Mouse (Mus musculus) stomach, embryonic 16.5 days (tissue): ENCODE measurements around the gene Vil1. TPM values are rescaled to one million over a fixed set of nuclear protein-coding genes. Genes with fewer than 3 reads are reported as not detected.
A peak's percentile ranks its signal among the peaks of the same experiment; 100 is the strongest.
"Not testable (repeated sequence)": the region's sequence is repeated elsewhere in the genome, so short reads cannot be mapped to it uniquely, and the experiment has no call there.

Source experiments
- ATAC-seq: fragments of 200-750 bp; cut with Nextera tagmentation; 2 replicates; pipeline ENCODE4 v1.8.0; 2017; ENCODE audit warnings: moderate number of reproducible peaks, moderate TSS enrichment; ENCODE audit not compliant: insufficient read depth, low FRiP score
- H3K27ac ChIP-seq: fragments of 300-500 bp; sonication (generic); 2 replicates; pipeline ENCODE4 v1.5.1; 2014; ENCODE audit warnings: low read length
- H3K27me3 ChIP-seq: fragments of 300-500 bp; sonication (generic); 2 replicates; pipeline ENCODE4 v1.6.1; 2014; ENCODE audit warnings: low read length, control low read depth, mixed read lengths; ENCODE audit not compliant: control insufficient read depth, insufficient read depth
- H3K36me3 ChIP-seq: fragments of 300-500 bp; sonication (generic); 2 replicates; pipeline ENCODE4 v1.6.1; 2014; ENCODE audit warnings: low read length; ENCODE audit not compliant: control insufficient read depth, insufficient read depth
- H3K4me1 ChIP-seq: fragments of 300-500 bp; sonication (generic); 2 replicates; pipeline ENCODE4 v1.6.1; 2014; ENCODE audit warnings: low read length, control low read depth, mixed read lengths; ENCODE audit not compliant: control insufficient read depth, insufficient read depth
- H3K4me2 ChIP-seq: fragments of 300-500 bp; sonication (generic); 2 replicates; pipeline ENCODE4 v1.6.1; 2014; ENCODE audit warnings: low read depth, low read length, mixed read lengths
- H3K4me3 ChIP-seq: fragments of 300-500 bp; sonication (generic); replicated peaks from 2 replicates; pipeline ENCODE4 v1.5.1; 2014; ENCODE audit warnings: mild to moderate bottlenecking, low read length
- H3K9ac ChIP-seq: fragments of 300-500 bp; sonication (generic); 2 replicates; pipeline ENCODE4 v1.6.1; 2014; ENCODE audit warnings: low read length
- H3K9me3 ChIP-seq: fragments of 300-500 bp; sonication (generic); replicated peaks from 2 replicates; pipeline ENCODE4 v1.6.1; 2016; ENCODE audit warnings: low read length, control low read depth; ENCODE audit not compliant: control insufficient read depth
- WGBS: fragments of 180-500 bp; shearing (Covaris S2); extraction: QIAGEN DNeasy Blood & Tissue Kit; methylation state at CpG from one replicate; pipeline ENCODE4 v1.1.7; 2014; 5-methylcytosine and 5-hydroxymethylcytosine counted together
- polyA plus RNA-seq: library from polyadenylated mRNA; unstranded; fragments of >200 nt; fragmentation: Nextera tagmentation; extraction: Ambion mirVana; gene quantifications from 2 replicates; pipeline ENCODE4 v1.2.1, GENCODE M21; 2015

Vil1 gene
- polyA plus RNA-seq, 1 experiment from 2014 or later = 29.1 TPM

GRCm38 (mm10) chr1:74396456-74397222, 12.5 kb upstream of the Vil1 start:
- WGBS = 6% methylated on average over 11 of the region's 12 CpGs
- not testable (repeated sequence) for ATAC-seq

GRCm38 (mm10) chr1:74397268-74397918, 11.8 kb upstream of the Vil1 start:
- Histone ChIP-seq H3K4me2 (peak overlapping the region; percentile 94), H3K27me3 (no peaks in the 10 kb centered on the region), H3K4me3 (peak overlapping the region; percentile 48), H3K36me3 (peaks cover 14% of the 10 kb centered on the region), H3K9ac (peak overlapping the region; percentile 77), H3K4me1 (peaks cover 22% of the 10 kb centered on the region), H3K27ac (peak overlapping the region; percentile 95), H3K9me3 (no peaks in the 10 kb centered on the region)
- WGBS = under 1% methylated on average over 41 of the region's 41 CpGs
- peak; percentile 93 for ATAC-seq

More at GRCm38 (mm10) chr1:74396456-74397222, 12.5 kb upstream of the Vil1 start:
- Histone ChIP-seq H3K4me1 (peaks cover 22% of the 10 kb centered on the region), H3K36me3 (peaks cover 14% of the 10 kb centered on the region), H3K9ac (peak overlapping the region; percentile 54), H3K27ac (peak overlapping the region; percentile 95), H3K4me3 (peak overlapping the region; percentile 48), H3K4me2 (peak overlapping the region; percentile 94)
- not testable (repeated sequence) for H3K27me3 ChIP-seq, H3K9me3 ChIP-seq

- H3K9ac ChIP-seq = peak overlapping the region; percentile 77
Observed at GRCm38 (mm10) chr1:74397919-74398451, 11.2 kb upstream of the Vil1 start.

GRCm38 (mm10) chr1:74400531-74400930, 8.6 kb upstream of the Vil1 start:
- no peak for ATAC-seq
- no peaks in the 10 kb centered on the region for H3K27me3 ChIP-seq
- H3K4me2 ChIP-seq = no peak overlapping the region
- H3K9ac ChIP-seq = no peak overlapping the region
- WGBS = 74% methylated on average over 3 of the region's 3 CpGs
- H3K9me3 ChIP-seq = no peaks in the 10 kb centered on the region
- H3K36me3 ChIP-seq = no peaks in the 10 kb centered on the region
- H3K4me3 ChIP-seq = no peak overlapping the region
- peaks cover 4% of the 10 kb centered on the region; the same call in 1 of the 2 replicates for H3K4me1 ChIP-seq
- no peak overlapping the region for H3K27ac ChIP-seq

More at GRCm38 (mm10) chr1:74397919-74398451, 11.2 kb upstream of the Vil1 start:
- Histone ChIP-seq H3K9me3 (no peaks in the 10 kb centered on the region), H3K4me2 (peak overlapping the region; percentile 94), H3K4me3 (peak overlapping the region; percentile 48), H3K27me3 (no peaks in the 10 kb centered on the region), H3K27ac (peak overlapping the region; percentile 95), H3K4me1 (peaks cover 18% of the 10 kb centered on the region), H3K36me3 (peaks cover 14% of the 10 kb centered on the region)
- 5% methylated on average over 11 of the region's 11 CpGs for WGBS
- no peak; the same call in 1 of the 2 replicates for ATAC-seq

DNA sequence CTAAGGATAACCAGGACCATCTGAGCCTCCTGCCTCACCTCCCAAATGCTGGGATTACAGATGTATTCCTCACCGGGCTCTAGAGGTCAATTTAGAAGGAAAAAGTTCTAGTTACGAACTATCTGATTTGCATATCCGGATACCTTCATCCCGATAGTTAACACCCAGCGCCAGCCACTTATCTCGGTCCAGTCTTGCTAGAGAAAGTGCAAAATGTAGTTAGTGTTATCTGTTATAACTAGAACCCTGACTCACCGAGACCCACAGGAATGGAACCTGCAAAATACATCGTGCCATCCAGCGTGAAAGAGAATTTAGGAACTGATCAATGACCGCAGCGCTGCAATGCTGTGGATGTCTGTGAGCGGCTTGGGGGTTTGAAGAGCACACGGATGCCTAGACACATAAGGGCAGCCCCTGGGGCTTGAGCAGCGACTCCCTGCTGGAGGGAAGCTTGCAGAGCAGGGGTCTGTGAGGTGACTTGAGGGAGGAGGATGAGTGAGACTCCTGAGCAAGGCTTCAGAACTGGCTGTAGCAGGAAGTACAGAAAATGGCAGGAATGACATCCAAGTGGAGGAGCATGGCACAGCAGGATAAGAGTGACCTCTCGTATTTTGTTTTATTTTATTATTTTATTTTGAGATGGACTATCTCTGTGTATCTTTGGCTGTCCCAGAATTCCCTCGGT, 8.0 kb upstream of the Vil1 start:
- H3K4me3 ChIP-seq = no peak overlapping the region
- no peaks in the 10 kb centered on the region for H3K36me3 ChIP-seq
- H3K4me2 ChIP-seq = no peak overlapping the region
- no peak overlapping the region for H3K27ac ChIP-seq
- WGBS = 48% methylated on average over 16 of the region's 16 CpGs
- H3K27me3 ChIP-seq = no peaks in the 10 kb centered on the region
- H3K4me1 ChIP-seq = peaks cover 4% of the 10 kb centered on the region; the same call in 1 of the 2 replicates
- ATAC-seq = no peak
- no peak overlapping the region for H3K9ac ChIP-seq
- H3K9me3 ChIP-seq = no peaks in the 10 kb centered on the region

GRCm38 (mm10) chr1:74404206-74404605, 5.0 kb upstream of the Vil1 start:
- WGBS = 80% methylated on average over 4 of the region's 4 CpGs
- no peak for ATAC-seq

GRCm38 (mm10) chr1:74411753-74412325, 2.7 kb downstream of the Vil1 start:
- Histone ChIP-seq H3K4me1 (peaks cover 3% of the 10 kb centered on the region; the same call in 1 of the 2 replicates), H3K27me3 (no peaks in the 10 kb centered on the region), H3K9ac (peak overlapping the region; percentile 2; the same call in 1 of the 2 replicates), H3K27ac (no peak overlapping the region), H3K4me3 (no peak overlapping the region), H3K4me2 (no peak overlapping the region), H3K9me3 (no peaks in the 10 kb centered on the region), H3K36me3 (no peaks in the 10 kb centered on the region)
- ATAC-seq = no peak
- 35% methylated on average over 2 of the region's 2 CpGs for WGBS

More at GRCm38 (mm10) chr1:74404206-74404605, 5.0 kb upstream of the Vil1 start:
- Histone ChIP-seq H3K4me2 (no peak overlapping the region), H3K27ac (no peak overlapping the region), H3K4me3 (no peak overlapping the region), H3K9me3 (no peaks in the 10 kb centered on the region), H3K9ac (no peak overlapping the region), H3K4me1 (peaks cover 3% of the 10 kb centered on the region; the same call in 1 of the 2 replicates), H3K27me3 (no peaks in the 10 kb centered on the region), H3K36me3 (no peaks in the 10 kb centered on the region)

DNA sequence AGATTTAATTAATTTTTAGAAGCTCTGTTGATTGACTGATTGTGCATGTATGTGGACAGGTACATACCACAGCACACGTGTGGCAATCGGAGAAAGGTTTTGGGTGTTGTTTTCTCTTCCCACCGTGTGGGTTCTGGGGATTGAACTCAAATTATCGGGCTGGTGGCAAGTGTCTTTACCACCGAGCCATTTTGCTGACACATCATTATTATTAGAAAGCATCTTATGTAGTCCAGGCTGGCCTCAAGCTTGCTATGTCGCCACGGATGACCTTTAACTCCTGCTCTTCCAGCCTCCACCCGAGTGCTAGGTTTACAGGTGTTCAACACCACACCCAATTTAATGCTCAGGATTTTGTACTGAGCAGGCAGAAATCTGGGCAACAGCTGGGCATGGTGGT, 3.5 kb downstream of the Vil1 start:
- Histone ChIP-seq H3K9me3 (no peaks in the 10 kb centered on the region), H3K4me1 (peaks cover 3% of the 10 kb centered on the region; the same call in 1 of the 2 replicates), H3K4me3 (no peak overlapping the region), H3K27me3 (no peaks in the 10 kb centered on the region), H3K27ac (no peak overlapping the region), H3K9ac (no peak overlapping the region), H3K4me2 (no peak overlapping the region), H3K36me3 (no peaks in the 10 kb centered on the region)
- ATAC-seq = no peak
- WGBS = 76% methylated on average over 8 of the region's 8 CpGs
